Mouse (Mus musculus): ENCODE measurements around the gene Bms1.

DNA sequence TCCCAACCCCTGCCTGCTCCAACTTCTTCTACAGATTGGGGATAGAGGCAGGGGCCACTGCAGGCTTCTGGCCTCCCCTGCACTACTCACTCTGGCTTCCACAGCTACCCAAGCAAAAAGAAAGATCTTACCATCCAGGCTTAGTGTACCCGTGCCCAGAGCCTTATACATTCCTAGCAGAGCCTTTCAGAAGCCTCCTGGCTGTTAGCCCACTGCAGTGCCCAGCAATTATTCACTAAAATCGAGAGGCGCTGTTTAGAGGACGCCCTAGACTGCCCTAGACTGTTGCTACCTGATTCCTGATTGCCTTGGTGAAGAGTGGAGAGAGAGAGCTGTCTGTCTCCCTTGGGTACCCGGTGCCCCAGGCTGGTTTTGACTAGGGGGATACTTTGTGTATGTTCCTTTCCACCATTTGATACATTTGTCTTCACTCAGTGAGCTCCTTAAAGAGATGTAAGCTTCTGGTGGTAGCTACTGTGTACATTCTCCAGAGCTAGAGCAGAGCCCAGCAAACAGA lies 83.3 kb downstream of the Bms1 start:
- TF ChIP-seq CTCF (IDR thresholded peaks at IDR 0.05; ENCODE audit: extremely low read depth, insufficient read depth, insufficient read length, insufficient replicate concordance) (no peak), POLR2A (IDR thresholded peaks at IDR 0.05; ENCODE audit: low read depth, low read length) (no peak)

Data from spleen, adult 2 months (tissue).